Mouse (Mus musculus) sigmoid colon, adult 10 weeks (tissue): ENCODE measurements around the gene Taf5. TPM values are rescaled to one million over a fixed set of nuclear protein-coding genes. Genes with fewer than 3 reads are reported as not detected.

Source experiments
- polyA plus RNA-seq: library from polyadenylated mRNA; stranded (reverse); fragments of 350-450 nt; fragmentation: Illumina TruSeq; extraction: RNeasy Lipid Tissue Mini Kit (QIAGEN cat#74804); gene quantifications from one replicate; pipeline ENCODE4 v1.2.3, GENCODE M21; 2014; ENCODE audit warnings: low read depth, low replicate concordance

The Taf5 gene
- 11.3 TPM for polyA plus RNA-seq

DNA sequence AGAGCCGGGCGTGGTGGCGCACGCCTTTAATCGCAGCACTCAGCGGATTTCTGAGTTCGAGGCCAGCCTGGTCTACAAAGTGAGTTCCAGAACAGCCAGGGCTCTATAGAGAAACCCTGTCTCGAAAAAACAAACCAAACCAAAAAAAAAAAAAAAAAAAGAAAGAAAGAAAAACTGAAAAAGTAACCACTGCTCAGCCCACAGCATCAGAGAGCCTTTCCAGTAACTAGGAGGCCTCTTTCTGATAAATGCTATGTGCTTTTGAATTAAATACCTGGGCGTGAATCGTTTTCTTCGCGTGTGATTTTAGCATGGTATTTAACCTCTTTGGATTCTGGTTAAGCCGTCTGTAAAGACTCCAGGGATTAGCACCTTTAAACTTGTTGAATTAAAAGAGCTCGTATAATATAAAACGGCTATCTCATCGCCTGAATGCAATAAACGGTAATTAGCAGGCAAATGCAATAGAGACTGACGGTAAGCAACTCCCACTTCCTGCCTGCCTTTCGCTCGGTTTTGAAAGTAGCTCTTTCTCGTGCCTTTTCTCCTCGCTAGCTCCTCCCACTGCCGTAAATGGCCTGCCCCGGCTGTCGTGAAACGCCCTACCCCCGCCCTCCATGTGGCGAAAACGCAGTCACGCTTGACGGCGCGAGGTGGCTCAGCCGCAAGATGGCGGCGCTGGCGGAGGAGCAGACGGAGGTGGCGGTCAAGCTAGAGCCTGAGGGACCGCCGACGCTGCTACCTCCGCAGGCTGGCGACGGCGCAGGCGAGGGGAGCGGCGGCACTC is at the start of gene Taf5:
Gene Taf5, plus strand, starts transcription at position 651 of the 787 bp plus-strand sequence.

DNA sequence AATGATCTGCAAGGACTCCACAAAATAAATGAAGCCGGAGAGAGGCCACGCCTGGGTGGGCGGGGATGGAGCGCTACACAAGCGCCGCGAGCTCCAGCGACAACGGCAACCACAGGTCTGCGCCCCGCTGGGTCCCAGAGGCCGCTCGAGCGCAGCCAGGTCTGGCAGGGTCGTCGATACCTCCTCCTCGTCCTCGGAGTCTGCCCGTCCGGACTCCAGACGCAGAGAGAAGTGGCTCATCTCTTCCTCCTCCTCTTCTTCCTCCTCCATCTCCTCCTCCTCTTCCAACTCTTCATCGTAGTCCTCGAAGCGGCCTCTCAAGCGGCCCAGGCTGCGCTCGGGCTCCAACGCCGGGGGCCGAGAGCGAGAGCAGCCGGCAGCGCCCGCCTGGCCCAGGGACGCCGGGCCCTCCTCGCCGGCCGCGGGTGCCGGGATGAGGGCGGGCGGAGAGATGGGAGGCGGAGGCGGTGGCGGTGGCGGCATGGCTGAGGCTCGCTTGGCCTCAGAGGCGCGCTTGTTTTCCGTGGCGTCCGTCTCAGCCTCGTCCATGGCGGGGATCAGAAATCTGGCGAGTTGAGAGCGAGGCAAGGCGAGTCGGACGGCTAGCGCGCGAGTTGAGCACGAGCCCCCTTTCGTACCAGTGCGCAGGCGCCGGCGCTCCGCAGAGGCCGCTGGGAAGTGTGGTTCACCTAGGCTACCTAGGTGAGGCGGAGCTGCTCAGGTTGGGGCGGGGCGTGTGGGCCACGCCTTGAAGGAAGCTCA is 17.1 kb upstream of the Taf5 start, which contains the start of gene Pcgf6:
Gene Pcgf6, minus strand, starts transcription at position 636 of the 762 bp plus-strand sequence.

DNA sequence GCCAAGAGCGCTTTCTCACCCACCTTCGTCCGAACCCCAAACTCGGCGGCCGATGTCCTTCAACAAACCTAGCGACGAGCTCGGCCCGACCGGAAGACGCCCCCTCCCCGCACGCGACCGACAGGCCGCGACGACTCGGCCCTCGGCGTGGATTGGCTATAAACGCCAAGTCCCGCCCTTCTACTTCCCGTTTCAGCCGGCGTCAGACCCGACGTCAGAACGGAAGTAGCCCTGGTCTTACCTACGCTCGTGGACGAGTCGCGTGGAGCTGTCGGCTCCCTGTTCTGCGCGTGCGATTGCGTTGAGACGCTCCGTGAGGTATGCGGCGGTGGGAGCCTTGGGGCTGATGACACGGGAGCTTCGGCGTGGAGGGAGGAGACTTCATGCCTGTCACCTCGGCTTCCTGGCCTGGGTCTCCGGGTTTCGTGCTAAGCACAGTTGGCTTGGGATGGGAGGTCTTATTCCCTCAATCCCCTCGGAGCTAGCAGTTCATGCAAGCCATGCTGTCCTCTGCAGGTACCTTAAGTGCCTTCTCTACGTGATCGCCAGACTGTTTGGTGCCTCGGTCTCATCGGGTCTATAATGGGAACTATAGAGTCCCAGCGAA is 23.1 kb downstream of the Taf5 start, which contains the start of the genes Usmg5 and Pdcd11:
Gene Usmg5, minus strand, starts transcription at position 98 of the 607 bp plus-strand sequence.
Gene Pdcd11, plus strand, starts transcription at position 219 of the 607 bp plus-strand sequence.

Other genes with a start within 250 kb of the Taf5 start
- 2.7 TPM for gene Ina, start 53.0 kb upstream of the Taf5 start, polyA plus RNA-seq
- gene Nt5c2, start 52.6 kb upstream of the Taf5 start, polyA plus RNA-seq, result 40.4 TPM
- 30.8 TPM for gene Pcgf6, start 16.8 kb upstream of the Taf5 start, polyA plus RNA-seq
- 1,955 TPM for gene Usmg5, start 22.9 kb downstream of the Taf5 start, polyA plus RNA-seq
- 2.5 TPM for gene Pdcd11, start 23.0 kb downstream of the Taf5 start, polyA plus RNA-seq
- gene Calhm2, start 70.5 kb downstream of the Taf5 start, polyA plus RNA-seq, result 1.6 TPM
- gene Calhm1, start 76.5 kb downstream of the Taf5 start, polyA plus RNA-seq, result not detected
- not detected for gene Calhm3, start 90.0 kb downstream of the Taf5 start, polyA plus RNA-seq
- gene Neurl1a, start 111.1 kb downstream of the Taf5 start, polyA plus RNA-seq, result 0.28 TPM